8 mouse cellular contexts compared by ENCODE assay signal in the genomic region with DNA sequence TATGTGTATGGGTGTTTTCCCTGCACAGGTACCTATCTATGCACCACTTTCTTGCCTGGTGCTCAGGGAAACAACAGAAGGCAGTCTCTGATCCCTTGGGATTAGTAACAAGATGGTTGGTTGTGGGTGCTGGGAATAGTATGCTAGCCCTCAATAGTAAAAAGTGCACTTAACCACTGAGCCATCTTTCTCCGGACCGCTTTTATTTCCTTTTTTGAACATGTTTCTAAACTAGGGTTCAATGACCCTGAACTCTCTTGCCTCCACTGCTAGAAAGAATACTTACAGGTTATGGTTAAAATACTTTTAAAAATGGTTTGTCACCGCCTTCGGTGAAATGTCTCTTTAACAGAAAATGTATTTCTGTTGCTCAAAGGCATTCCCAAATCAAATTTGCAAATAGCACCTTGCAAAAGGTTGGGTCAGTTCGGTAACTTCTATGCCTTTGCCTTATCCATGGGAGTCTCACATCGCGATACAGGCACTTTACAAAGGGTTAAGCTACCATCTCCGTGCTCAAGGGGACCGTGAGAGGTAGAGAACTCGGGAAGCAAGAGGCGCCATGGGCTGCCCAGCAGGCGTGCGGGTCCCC. TPM values are rescaled to one million over a fixed set of nuclear protein-coding genes. Genes with fewer than 3 reads are reported as not detected.
DNase-seq lines count a peak whose midpoint lies in the region; ATAC-seq and TF ChIP-seq lines count a peak whose summit lies in the region.

No protein-coding gene starts in this region.

- H3K27ac ChIP-seq in layer of hippocampus, adult 2 months: peak overlapping the region; percentile 99
- H3K27ac ChIP-seq in embryonic facial prominence, embryonic 10.5 days (replicated peaks): peak overlapping the region; percentile 99
- H3K27ac ChIP-seq in hindbrain, embryonic 15.5 days (replicated peaks): peak overlapping the region; percentile 98
- H3K27ac ChIP-seq in midbrain, embryonic 16.5 days (ENCODE audit: low read length): peak overlapping the region; percentile 100

- no peaks in the 10 kb centered on the region for H3K27me3 ChIP-seq in embryonic facial prominence, embryonic 10.5 days (replicated peaks; ENCODE audit: low read depth, poor library complexity, severe bottlenecking)
- H3K27me3 ChIP-seq in hindbrain, embryonic 15.5 days: no peaks in the 10 kb centered on the region
- no peaks in the 10 kb centered on the region for H3K27me3 ChIP-seq in midbrain, embryonic 16.5 days (ENCODE audit: control insufficient read depth, insufficient read depth, low read depth, low read length)

- peak overlapping the region; percentile 81 for H3K9ac ChIP-seq in hindbrain, embryonic 15.5 days
- peak overlapping the region; percentile 95 for H3K9ac ChIP-seq in midbrain, embryonic 16.5 days (ENCODE audit: low read depth, low read length)

- no peak for DNase-seq in layer of hippocampus, adult 2 months (ENCODE audit: low spot score in 2 of 2)
- DNase-seq in layer of hippocampus, adult 18-20 months (ENCODE audit: low spot score in 2 of 2): no peak
- no peak for DNase-seq in embryonic facial prominence, embryonic 10.5 days (ENCODE audit: low spot score)
- no peak for DNase-seq in c-Kit-positive CD71-positive TER-119-positive erythroid progenitor cells, embryonic 14.5 days (ENCODE audit: low spot score)

- H3K36me3 ChIP-seq in embryonic facial prominence, embryonic 10.5 days (replicated peaks): no peaks in the 10 kb centered on the region
- no peaks in the 10 kb centered on the region for H3K36me3 ChIP-seq in hindbrain, embryonic 15.5 days
- no peaks in the 10 kb centered on the region for H3K36me3 ChIP-seq in midbrain, embryonic 16.5 days (ENCODE audit: control insufficient read depth, insufficient read depth, low read length)

- no peak; the same call in 1 of the 2 replicates for TF ChIP-seq CTCF in layer of hippocampus, adult 2 months (conservative IDR thresholded peaks at IDR 0.05)

- 8% methylated on average over 13 of the region's 13 CpGs for WGBS in embryonic facial prominence, embryonic 10.5 days
- WGBS in hindbrain, embryonic 15.5 days: 5% methylated on average over 13 of the region's 13 CpGs
- 9% methylated on average over 13 of the region's 13 CpGs for WGBS in midbrain, embryonic 16.5 days

- H3K4me2 ChIP-seq in hindbrain, embryonic 15.5 days: peak overlapping the region; percentile 60
- H3K4me2 ChIP-seq in midbrain, embryonic 16.5 days (ENCODE audit: low read length): peak overlapping the region; percentile 75

- no peaks in the 10 kb centered on the region for H3K9me3 ChIP-seq in embryonic facial prominence, embryonic 10.5 days
- no peaks in the 10 kb centered on the region for H3K9me3 ChIP-seq in hindbrain, embryonic 15.5 days
- no peaks in the 10 kb centered on the region for H3K9me3 ChIP-seq in midbrain, embryonic 16.5 days (replicated peaks; ENCODE audit: control insufficient read depth, low read length, poor library complexity, severe bottlenecking)

- H3K4me3 ChIP-seq in layer of hippocampus, adult 2 months: peak overlapping the region; percentile 70
- H3K4me3 ChIP-seq in embryonic facial prominence, embryonic 10.5 days: peak overlapping the region; percentile 72
- peak overlapping the region; percentile 50 for H3K4me3 ChIP-seq in hindbrain, embryonic 15.5 days
- H3K4me3 ChIP-seq in midbrain, embryonic 16.5 days (ENCODE audit: low read depth, low read length): peak overlapping the region; percentile 59

- peaks cover 27% of the 10 kb centered on the region for H3K4me1 ChIP-seq in embryonic facial prominence, embryonic 10.5 days
- peaks cover 17% of the 10 kb centered on the region for H3K4me1 ChIP-seq in hindbrain, embryonic 15.5 days (replicated peaks)
- H3K4me1 ChIP-seq in midbrain, embryonic 16.5 days (ENCODE audit: control insufficient read depth, insufficient read depth, low read length): peaks cover 7% of the 10 kb centered on the region

- ATAC-seq in hindbrain, embryonic 15.5 days (ENCODE audit: low FRiP score, low read depth): no peak; the same call in 1 of the 2 replicates
- no peak for ATAC-seq in midbrain, embryonic 16.5 days
- no peak for ATAC-seq in granulocyte monocyte progenitor cell, adult 5-6 weeks (replicated peaks; ENCODE audit: poor library complexity, severe bottlenecking)
- no peak for ATAC-seq in megakaryocyte-erythroid progenitor cell, adult 5-6 weeks (replicated peaks; ENCODE audit: low FRiP score, low TSS enrichment, poor library complexity, severe bottlenecking)

RNA-seq across cellular contexts. Expression of gene Ptma, which starts 39.7 kb away (rescaled TPM):
- total RNA-seq in layer of hippocampus, adult 2 months (2021): 100 to 1,000 TPM; 478 to 491 TPM
- total RNA-seq in layer of hippocampus, adult 18-20 months (2021): 100 to 1,000 TPM; 470 to 490 TPM
- 3,352 and 3,592 TPM in 2 replicates for polyA plus RNA-seq in embryonic facial prominence, embryonic 10.5 days (2016; fragmentation: Nextera tagmentation; extraction: Ambion mirVana)
- polyA plus RNA-seq in hindbrain, embryonic 15.5 days (2015; fragmentation: Nextera tagmentation; extraction: Ambion mirVana): 1,392 and 1,427 TPM in 2 replicates
- 1,375 and 1,671 TPM in 2 replicates for polyA plus RNA-seq in midbrain, embryonic 16.5 days (2015; fragmentation: Nextera tagmentation; extraction: Ambion mirVana)
- 3,814 and 3,953 TPM in 2 replicates for total RNA-seq in granulocyte monocyte progenitor cell, adult 5-6 weeks (2014; fragmentation: Nextera tagmentation)
- 7,771 and 8,789 TPM in 2 replicates for total RNA-seq in granulocyte monocyte progenitor cell, adult 5-6 weeks (2017)
- total RNA-seq in megakaryocyte-erythroid progenitor cell, adult 5-6 weeks (2014; fragmentation: Nextera tagmentation): 2,834 and 3,273 TPM in 2 replicates
- total RNA-seq in megakaryocyte-erythroid progenitor cell, adult 5-6 weeks (2017): 4,983 and 7,914 TPM in 2 replicates

Comparison
In these comparisons a context has a peak if more than half of its experiments do, and no peak if none do; other contexts are left out.
1. RNA of gene Ptma, which starts 39.7 kb away (total RNA-seq): 3,814 to 8,789 TPM in granulocyte monocyte progenitor cell, adult 5-6 weeks and 2,834 to 7,914 TPM in megakaryocyte-erythroid progenitor cell, adult 5-6 weeks; 478 to 491 TPM in layer of hippocampus, adult 2 months and 470 to 490 TPM in layer of hippocampus, adult 18-20 months; every median in the first group is over 4 times any median in the second.
2. Peak in every context shown above with its lines, with median percentiles within 50 percentile points of each other: H3K27ac ChIP-seq and H3K4me3 ChIP-seq.